ENCODE assay signal across 14 mouse cellular contexts in the genomic region with DNA sequence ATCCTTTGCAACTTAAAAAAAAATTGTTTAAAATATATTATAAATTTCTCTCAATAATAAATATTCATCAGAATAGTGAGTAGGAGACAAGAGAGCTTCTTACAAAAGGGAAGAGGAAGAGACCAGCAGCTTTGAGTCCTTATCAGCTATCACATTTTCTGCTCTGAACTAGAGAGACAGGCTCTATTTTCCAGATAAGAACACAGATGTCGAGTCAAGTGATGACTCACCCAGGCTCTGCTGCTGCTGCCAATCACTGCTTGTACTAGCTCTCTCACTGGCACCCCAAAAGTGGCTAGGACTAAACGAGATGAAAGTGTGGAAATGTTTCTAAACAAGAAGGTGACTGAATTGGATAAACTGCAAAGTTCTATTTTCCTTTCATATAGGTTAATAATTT. TPM values are rescaled to one million over a fixed set of nuclear protein-coding genes. Genes with fewer than 3 reads are reported as not detected.
DNase-seq lines count a peak whose midpoint lies in the region; ATAC-seq and TF ChIP-seq lines count a peak whose summit lies in the region.
"Had no signal": no experiment of that assay in that cellular context is flagged by ENCODE, and none has a peak within 500 bp of the region (broad histone marks: within the 10 kb centered on the region; RNA-seq: fewer than 3 reads in every experiment).

No protein-coding gene starts in this region.

- no peaks in the 10 kb centered on the region for H3K9me3 ChIP-seq in forebrain, postnatal 0 days (ENCODE audit: low read length)
- H3K9me3 ChIP-seq: liver, embryonic 15.5 days; megakaryocyte, embryonic 14.5 days had no signal

- H3K9ac ChIP-seq in forebrain, postnatal 0 days: no peak overlapping the region
- H3K9ac ChIP-seq: liver, embryonic 15.5 days had no signal

- peak; percentile 18 to 57 for DNase-seq in layer of hippocampus, adult 2 months (ENCODE audit: low spot score in 2 of 2)
- DNase-seq in layer of hippocampus, postnatal 25 days (ENCODE audit: extremely low spot score in 1 of 2, low spot score in 1 of 2): no peak
- DNase-seq in MEL-GATA-1-ER (ENCODE audit: extremely low read depth, low read depth): peak; percentile 84
- DNase-seq in gastrocnemius, adult 2 months: no peak
- no peak for DNase-seq in forebrain, postnatal 0 days
- DNase-seq: heart, postnatal 14 days; right cerebral cortex, postnatal 25 days; thymus, postnatal 36 days had no signal

- ATAC-seq in common myeloid progenitor, adult 5-6 weeks (replicated peaks; ENCODE audit: low read depth, poor library complexity, severe bottlenecking): peak; percentile 60
- ATAC-seq in megakaryocyte-erythroid progenitor cell, adult 5-6 weeks (replicated peaks; ENCODE audit: low FRiP score, low TSS enrichment, poor library complexity, severe bottlenecking): peak; percentile 84; the same call in 1 of the 2 replicates
- no peak for ATAC-seq in forebrain, postnatal 0 days

- no peak overlapping the region for H3K4me2 ChIP-seq in forebrain, postnatal 0 days (ENCODE audit: low read depth)
- H3K4me2 ChIP-seq: liver, embryonic 15.5 days had no signal

- H3K27me3 ChIP-seq in forebrain, postnatal 0 days (ENCODE audit: insufficient read depth, low read length): no peaks in the 10 kb centered on the region
- H3K27me3 ChIP-seq: liver, embryonic 15.5 days; megakaryocyte, embryonic 14.5 days had no signal

- intact Hi-C loops in gastrocnemius, adult 2 months (cut with DNase I): no loop called here

- H3K4me1 ChIP-seq in forebrain, postnatal 0 days (ENCODE audit: insufficient read depth): no peaks in the 10 kb centered on the region

- no peak for TF ChIP-seq CTCF in layer of hippocampus, adult 2 months (conservative IDR thresholded peaks at IDR 0.05)
- TF ChIP-seq CTCF in gastrocnemius, adult 2 months (IDR thresholded peaks at IDR 0.05): no peak
- TF ChIP-seq CTCF in forebrain, postnatal 0 days (IDR thresholded peaks at IDR 0.05; ENCODE audit: low read depth): no peak

- WGBS in forebrain, postnatal 0 days: 42% methylated on average over 2 of the region's 2 CpGs

- H3K36me3 ChIP-seq in forebrain, postnatal 0 days (ENCODE audit: insufficient read depth): no peaks in the 10 kb centered on the region
- H3K36me3 ChIP-seq: liver, embryonic 15.5 days had no signal

- H3K27ac ChIP-seq in layer of hippocampus, adult 2 months: peak overlapping the region; percentile 81
- no peak overlapping the region for H3K27ac ChIP-seq in gastrocnemius, adult 2 months
- H3K27ac ChIP-seq in forebrain, postnatal 0 days (ENCODE audit: low read depth, low read length): no peak overlapping the region
- H3K27ac ChIP-seq: kidney, postnatal 0 days; liver, embryonic 15.5 days had no signal

- no peak overlapping the region for H3K4me3 ChIP-seq in layer of hippocampus, adult 2 months
- H3K4me3 ChIP-seq in gastrocnemius, adult 2 months: no peak overlapping the region
- no peak overlapping the region for H3K4me3 ChIP-seq in forebrain, postnatal 0 days (ENCODE audit: low read depth, low read length)
- H3K4me3 ChIP-seq: erythroblast, embryonic 14.5 days; liver, embryonic 15.5 days; megakaryocyte, embryonic 14.5 days had no signal

RNA-seq across cellular contexts. Expression of a gene that starts 39.5 kb away (rescaled TPM):
- total RNA-seq in layer of hippocampus, adult 2 months (2021): 10 to 100 TPM; 23.9 to 27.5 TPM
- total RNA-seq in layer of hippocampus, postnatal 25 days (2021): 10 to 100 TPM; 24.1 to 29.3 TPM
- total RNA-seq in common myeloid progenitor, adult 5-6 weeks (2017): 11.6 and 12.6 TPM in 2 replicates
- 7.5 and 8.5 TPM in 2 replicates for total RNA-seq in megakaryocyte-erythroid progenitor cell, adult 5-6 weeks (2014; fragmentation: Nextera tagmentation)
- total RNA-seq in megakaryocyte-erythroid progenitor cell, adult 5-6 weeks (2017): 8.3 and 8.4 TPM in 2 replicates
- total RNA-seq in gastrocnemius, adult 2 months (2021): 1 to 10 TPM; 6.1 to 8.9 TPM
- 33.9 and 36.9 TPM in 2 replicates for total RNA-seq in forebrain, postnatal 0 days (2014; rRNA removed)
- polyA plus RNA-seq in forebrain, postnatal 0 days (2015; fragmentation: Nextera tagmentation; extraction: Ambion mirVana): 12.0 and 15.3 TPM in 2 replicates

RNA-seq across cellular contexts. Expression of a gene that starts 56.3 kb away (rescaled TPM):
- 1 to 10 TPM; 3.9 to 6.3 TPM for total RNA-seq in layer of hippocampus, adult 2 months (2021)
- 1 to 10 TPM; 1.6 to 3.2 TPM for total RNA-seq in layer of hippocampus, postnatal 25 days (2021)
- total RNA-seq in common myeloid progenitor, adult 5-6 weeks (2017): 0.68 and 2.4 TPM in 2 replicates
- 1.5 TPM in 1 of 2 replicates, not detected in the other for total RNA-seq in megakaryocyte-erythroid progenitor cell, adult 5-6 weeks (2014; fragmentation: Nextera tagmentation)
- total RNA-seq in megakaryocyte-erythroid progenitor cell, adult 5-6 weeks (2017): 0.65 TPM in 1 of 2 replicates, not detected in the other
- not detected for total RNA-seq in gastrocnemius, adult 2 months (2021)
- total RNA-seq in forebrain, postnatal 0 days (2014; rRNA removed): 0.31 and 0.43 TPM in 2 replicates
- 0.53 and 0.58 TPM in 2 replicates for polyA plus RNA-seq in forebrain, postnatal 0 days (2015; fragmentation: Nextera tagmentation; extraction: Ambion mirVana)
- total RNA-seq: heart, postnatal 14 days had no signal
- polyA plus RNA-seq: erythroblast, embryonic 14.5 days had no signal

Comparison
In these comparisons a context has a peak if more than half of its experiments do, and no peak if none do; other contexts are left out.
1. DNase-seq: peak in layer of hippocampus, adult 2 months (2 of 2) and MEL-GATA-1-ER (single experiment); none in layer of hippocampus, postnatal 25 days (0 of 2), gastrocnemius, adult 2 months (single experiment) and forebrain, postnatal 0 days (single experiment).